9 mouse cellular contexts compared by ENCODE assay signal in genomic region chr16:18405876-18406275, GRCm38 (mm10). TPM values are rescaled to one million over a fixed set of nuclear protein-coding genes. Genes with fewer than 3 reads are reported as not detected.
DNase-seq lines count a peak whose midpoint lies in the region; ATAC-seq lines count a peak whose summit lies in the region.
"Had no signal": no experiment of that assay in that cellular context is flagged by ENCODE, and none has a peak within 500 bp of the region (broad histone marks: within the 10 kb centered on the region; RNA-seq: fewer than 3 reads in every experiment).

No protein-coding gene starts in this region.

- no peaks in the 10 kb centered on the region for H3K9me3 ChIP-seq in hindbrain, embryonic 13.5 days
- no peaks in the 10 kb centered on the region for H3K9me3 ChIP-seq in hindbrain, embryonic 11.5 days (ENCODE audit: control insufficient read depth, low read length)
- no peaks in the 10 kb centered on the region for H3K9me3 ChIP-seq in midbrain, embryonic 13.5 days

- 63% methylated on average over 2 of the region's 2 CpGs for WGBS in hindbrain, embryonic 13.5 days
- 74% methylated on average over 2 of the region's 2 CpGs for WGBS in hindbrain, embryonic 11.5 days
- 59% methylated on average over 2 of the region's 2 CpGs for WGBS in midbrain, embryonic 13.5 days

- ATAC-seq in hindbrain, embryonic 13.5 days (ENCODE audit: low FRiP score) = no peak
- ATAC-seq in hindbrain, embryonic 11.5 days (ENCODE audit: low FRiP score) = no peak
- ATAC-seq in erythroblast, adult 5-6 weeks (replicated peaks; ENCODE audit: low FRiP score, poor library complexity, severe bottlenecking) = 0 out of 2 replicates have a peak, but pooled peaks have one; percentile 16
- no peak for ATAC-seq in midbrain, embryonic 13.5 days
- ATAC-seq: inflammation-experienced regulatory T-cells, adult 6 months had no signal

- H3K4me1 ChIP-seq in hindbrain, embryonic 13.5 days (replicated peaks) = peaks cover 53% of the 10 kb centered on the region
- H3K4me1 ChIP-seq in hindbrain, embryonic 11.5 days (replicated peaks; ENCODE audit: control insufficient read depth, insufficient read depth, low read length) = peaks cover 9% of the 10 kb centered on the region
- H3K4me1 ChIP-seq in midbrain, embryonic 13.5 days (replicated peaks) = peaks cover 39% of the 10 kb centered on the region

- peak overlapping the region; percentile 66 for H3K27ac ChIP-seq in hindbrain, embryonic 13.5 days
- no peak overlapping the region for H3K27ac ChIP-seq in hindbrain, embryonic 11.5 days (ENCODE audit: low read depth, low read length)
- H3K27ac ChIP-seq in midbrain, embryonic 13.5 days = peak overlapping the region; percentile 69

- H3K9ac ChIP-seq in hindbrain, embryonic 13.5 days = peak overlapping the region; percentile 21; the same call in 1 of the 2 replicates
- no peak overlapping the region for H3K9ac ChIP-seq in hindbrain, embryonic 11.5 days (ENCODE audit: low read depth, low read length)
- 0 out of 2 replicates have a peak overlapping the region, but pooled peaks have one; percentile 16 for H3K9ac ChIP-seq in midbrain, embryonic 13.5 days (replicated peaks)

- no peak for DNase-seq in hindbrain, embryonic 11.5 days (ENCODE audit: low spot score)
- DNase-seq in brain, adult 2 months (ENCODE audit: low read depth, low spot score) = peak; percentile 65
- DNase-seq in layer of hippocampus, postnatal 14 days (ENCODE audit: low spot score in 2 of 2) = no peak
- DNase-seq in ovary, adult 18-20 months (ENCODE audit: low spot score) = no peak
- DNase-seq: cerebellum, adult 8-10 months had no signal

- H3K4me2 ChIP-seq in hindbrain, embryonic 13.5 days = no peak overlapping the region
- H3K4me2 ChIP-seq in hindbrain, embryonic 11.5 days (replicated peaks; ENCODE audit: low read depth, low read length) = no peak overlapping the region
- no peak overlapping the region for H3K4me2 ChIP-seq in midbrain, embryonic 13.5 days (replicated peaks)

- H3K27me3 ChIP-seq in hindbrain, embryonic 13.5 days = no peaks in the 10 kb centered on the region
- H3K27me3 ChIP-seq in hindbrain, embryonic 11.5 days (ENCODE audit: control insufficient read depth, insufficient read depth, low read length) = no peaks in the 10 kb centered on the region
- no peaks in the 10 kb centered on the region for H3K27me3 ChIP-seq in midbrain, embryonic 13.5 days

- no peak overlapping the region for H3K4me3 ChIP-seq in hindbrain, embryonic 13.5 days
- no peak overlapping the region for H3K4me3 ChIP-seq in hindbrain, embryonic 11.5 days (ENCODE audit: low read depth, low read length)
- no peak overlapping the region for H3K4me3 ChIP-seq in midbrain, embryonic 13.5 days (replicated peaks)

- H3K36me3 ChIP-seq in hindbrain, embryonic 13.5 days = peaks cover 82% of the 10 kb centered on the region
- peaks cover 29% of the 10 kb centered on the region for H3K36me3 ChIP-seq in hindbrain, embryonic 11.5 days (ENCODE audit: control insufficient read depth, insufficient read depth, low read length)
- H3K36me3 ChIP-seq in midbrain, embryonic 13.5 days = peaks cover 88% of the 10 kb centered on the region

RNA-seq across cellular contexts. Expression of gene Txnrd2, which starts 20.3 kb away (rescaled TPM):
- 26.1 and 27.0 TPM in 2 replicates for polyA plus RNA-seq in hindbrain, embryonic 13.5 days (2015; fragmentation: Nextera tagmentation; extraction: Ambion mirVana)
- polyA plus RNA-seq in hindbrain, embryonic 11.5 days (2014; fragmentation: Nextera tagmentation; extraction: Ambion mirVana) = 22.2 and 23.8 TPM in 2 replicates
- 274 and 358 TPM in 2 replicates for total RNA-seq in erythroblast, adult 5-6 weeks (2015; ENCODE audit: low replicate concordance)
- 493 and 499 TPM in 2 replicates for total RNA-seq in erythroblast, adult 5-6 weeks (2017; ENCODE audit: low replicate concordance)
- polyA plus RNA-seq in midbrain, embryonic 13.5 days (2015; fragmentation: Nextera tagmentation; extraction: Ambion mirVana) = 25.9 and 28.6 TPM in 2 replicates
- 10 to 100 TPM; 19.5 to 22.1 TPM for total RNA-seq in layer of hippocampus, postnatal 14 days (2021)

RNA-seq across cellular contexts. Expression of gene Comt, which starts 20.8 kb away (rescaled TPM):
- 85.9 and 88.5 TPM in 2 replicates for polyA plus RNA-seq in hindbrain, embryonic 13.5 days (2015; fragmentation: Nextera tagmentation; extraction: Ambion mirVana)
- polyA plus RNA-seq in hindbrain, embryonic 11.5 days (2014; fragmentation: Nextera tagmentation; extraction: Ambion mirVana) = 49.6 and 53.9 TPM in 2 replicates
- total RNA-seq in erythroblast, adult 5-6 weeks (2015; ENCODE audit: low replicate concordance) = 27.9 and 29.9 TPM in 2 replicates
- total RNA-seq in erythroblast, adult 5-6 weeks (2017; ENCODE audit: low replicate concordance) = 26.8 and 29.1 TPM in 2 replicates
- polyA plus RNA-seq in midbrain, embryonic 13.5 days (2015; fragmentation: Nextera tagmentation; extraction: Ambion mirVana) = 75.7 and 78.8 TPM in 2 replicates
- total RNA-seq in layer of hippocampus, postnatal 14 days (2021) = 10 to 100 TPM; 57.1 to 66.8 TPM

RNA-seq across cellular contexts. Expression of gene Arvcf, which starts 57.9 kb away (rescaled TPM):
- polyA plus RNA-seq in hindbrain, embryonic 13.5 days (2015; fragmentation: Nextera tagmentation; extraction: Ambion mirVana) = 81.1 and 88.9 TPM in 2 replicates
- 59.2 and 62.0 TPM in 2 replicates for polyA plus RNA-seq in hindbrain, embryonic 11.5 days (2014; fragmentation: Nextera tagmentation; extraction: Ambion mirVana)
- total RNA-seq in erythroblast, adult 5-6 weeks (2015; ENCODE audit: low replicate concordance) = 1.5 and 2.7 TPM in 2 replicates
- total RNA-seq in erythroblast, adult 5-6 weeks (2017; ENCODE audit: low replicate concordance) = 8.7 TPM in 1 of 2 replicates, not detected in the other
- 109 and 111 TPM in 2 replicates for polyA plus RNA-seq in midbrain, embryonic 13.5 days (2015; fragmentation: Nextera tagmentation; extraction: Ambion mirVana)
- total RNA-seq in layer of hippocampus, postnatal 14 days (2021) = 10 to 100 TPM; 43.3 to 46.4 TPM

RNA-seq across cellular contexts. Expression of gene Tango2, which starts 58.0 kb away (rescaled TPM):
- polyA plus RNA-seq in hindbrain, embryonic 13.5 days (2015; fragmentation: Nextera tagmentation; extraction: Ambion mirVana) = 76.0 and 79.8 TPM in 2 replicates
- polyA plus RNA-seq in hindbrain, embryonic 11.5 days (2014; fragmentation: Nextera tagmentation; extraction: Ambion mirVana) = 51.3 and 54.0 TPM in 2 replicates
- total RNA-seq in erythroblast, adult 5-6 weeks (2015; ENCODE audit: low replicate concordance) = 8.8 and 26.9 TPM in 2 replicates
- total RNA-seq in erythroblast, adult 5-6 weeks (2017; ENCODE audit: low replicate concordance) = 8.8 and 12.1 TPM in 2 replicates
- polyA plus RNA-seq in midbrain, embryonic 13.5 days (2015; fragmentation: Nextera tagmentation; extraction: Ambion mirVana) = 63.1 and 66.5 TPM in 2 replicates
- total RNA-seq in layer of hippocampus, postnatal 14 days (2021) = 100 to 1,000 TPM; 106 to 114 TPM
